Mouse (Mus musculus) spleen, adult 18-20 months (tissue): Measurements from ENCODE around the gene Peak1.
A peak's percentile ranks its signal among the peaks of the same experiment; 100 is the strongest.

Experiments
- DNase-seq, 2 experiments: peaks; one replicate each; pipeline ENCODE4 v3.0.0; 2022; ENCODE audit warnings: mixed read lengths in 2 of 2

Gene Peak1

GRCm38 (mm10) chr9:56244336-56244735 lies 173.5 kb downstream of the Peak1 start:
- no peak for DNase-seq

GRCm38 (mm10) chr9:56243885-56244284 lies 174.0 kb downstream of the Peak1 start:
- no peak for DNase-seq

- DNase-seq = no peak
These were observed 175.2 kb downstream of the Peak1 start for GRCm38 (mm10) chr9:56242686-56243085.

- no peak for DNase-seq
These were observed 176.8 kb downstream of the Peak1 start for GRCm38 (mm10) chr9:56241076-56241475.

GRCm38 (mm10) chr9:56235871-56236298 lies 182.0 kb downstream of the Peak1 start:
- DNase-seq = no peak

GRCm38 (mm10) chr9:56235281-56235680 lies 182.6 kb downstream of the Peak1 start:
- no peak for DNase-seq

GRCm38 (mm10) chr9:56234561-56234960 lies 183.3 kb downstream of the Peak1 start:
- DNase-seq = no peak

- no peak for DNase-seq
These were observed 184.6 kb downstream of the Peak1 start for GRCm38 (mm10) chr9:56233316-56233715.

GRCm38 (mm10) chr9:56230906-56231305 lies 187.0 kb downstream of the Peak1 start:
- no peak for DNase-seq

GRCm38 (mm10) chr9:56227626-56228025 lies 190.2 kb downstream of the Peak1 start:
- DNase-seq = no peak

GRCm38 (mm10) chr9:56223429-56224051 lies 194.3 kb downstream of the Peak1 start:
- DNase-seq = peak; percentile 71 to 82

- DNase-seq = no peak
These were observed 199.0 kb downstream of the Peak1 start for GRCm38 (mm10) chr9:56218860-56219259.

GRCm38 (mm10) chr9:56218043-56218442 lies 199.8 kb downstream of the Peak1 start:
- no peak for DNase-seq

GRCm38 (mm10) chr9:56217386-56217785 lies 200.5 kb downstream of the Peak1 start:
- no peak for DNase-seq

GRCm38 (mm10) chr9:56213451-56214291 lies 204.2 kb downstream of the Peak1 start:
- DNase-seq = peak in 1 of 2 experiments; percentile 21

- no peak for DNase-seq
These were observed 209.1 kb downstream of the Peak1 start for GRCm38 (mm10) chr9:56208817-56209216.

- DNase-seq = no peak
These were observed 210.4 kb downstream of the Peak1 start for GRCm38 (mm10) chr9:56207516-56207915.

- DNase-seq = peak in 1 of 2 experiments; percentile 14
These were observed 210.8 kb downstream of the Peak1 start for GRCm38 (mm10) chr9:56207083-56207482.

- DNase-seq = no peak
These were observed 212.5 kb downstream of the Peak1 start for GRCm38 (mm10) chr9:56205336-56205735.

- no peak for DNase-seq
These were observed 213.6 kb downstream of the Peak1 start for GRCm38 (mm10) chr9:56204316-56204715.

GRCm38 (mm10) chr9:56200645-56201314 lies 217.1 kb downstream of the Peak1 start:
- peak; percentile 54 to 78 for DNase-seq

- no peak for DNase-seq
These were observed 217.7 kb downstream of the Peak1 start for GRCm38 (mm10) chr9:56200200-56200599.

GRCm38 (mm10) chr9:56196921-56197320 lies 220.9 kb downstream of the Peak1 start:
- DNase-seq = no peak

GRCm38 (mm10) chr9:56195193-56195592 lies 222.7 kb downstream of the Peak1 start:
- DNase-seq = no peak
